Mouse (Mus musculus): ENCODE data around the gene Gm29666.

DNA sequence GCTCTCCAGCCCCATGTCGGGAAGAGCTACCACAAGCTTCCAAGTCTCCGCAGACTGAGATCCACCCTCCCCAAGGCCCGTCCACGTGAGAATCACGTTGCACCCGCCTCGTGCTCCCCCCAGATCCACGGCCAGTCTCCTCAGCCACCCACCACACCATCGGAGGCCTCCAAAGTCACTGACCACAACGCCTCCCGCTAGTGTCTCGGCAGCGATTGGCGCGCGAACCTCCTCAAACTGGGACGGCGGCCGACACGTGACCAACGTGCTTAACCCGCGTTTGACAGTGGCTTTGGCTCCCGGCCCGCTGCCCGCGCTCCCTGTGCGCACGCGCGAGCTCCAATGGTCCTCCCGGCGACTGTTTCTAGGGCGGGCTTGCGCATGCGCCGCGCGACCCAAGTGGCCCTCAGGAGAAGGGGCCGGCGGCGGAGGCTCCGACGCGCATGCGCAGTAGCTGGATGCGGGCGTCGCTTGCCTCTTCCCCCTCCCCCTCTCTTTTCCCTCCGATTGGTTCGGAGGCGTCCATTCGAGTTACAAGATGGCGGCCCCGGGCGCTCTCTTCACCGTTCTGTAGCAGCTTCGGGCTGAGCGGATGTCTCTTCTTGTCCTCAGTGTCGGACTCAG lies 3.2 kb upstream of the Gm29666 start, which contains the start of gene Nup50:
- no peak for TF ChIP-seq EP300 (IDR thresholded peaks at IDR 0.05; ENCODE audit: low read depth)
- TF ChIP-seq CTCF (IDR thresholded peaks at IDR 0.05; ENCODE audit: low read depth): no peak
